Mouse (Mus musculus): ENCODE measurements at regions not wholly inside any gene's neighbourhood (a gene's known extent, or its start where the extent isn't known, plus 50 kb on each side); places are given as distances from the start of the nearest gene placed in this dataset.

DNA sequence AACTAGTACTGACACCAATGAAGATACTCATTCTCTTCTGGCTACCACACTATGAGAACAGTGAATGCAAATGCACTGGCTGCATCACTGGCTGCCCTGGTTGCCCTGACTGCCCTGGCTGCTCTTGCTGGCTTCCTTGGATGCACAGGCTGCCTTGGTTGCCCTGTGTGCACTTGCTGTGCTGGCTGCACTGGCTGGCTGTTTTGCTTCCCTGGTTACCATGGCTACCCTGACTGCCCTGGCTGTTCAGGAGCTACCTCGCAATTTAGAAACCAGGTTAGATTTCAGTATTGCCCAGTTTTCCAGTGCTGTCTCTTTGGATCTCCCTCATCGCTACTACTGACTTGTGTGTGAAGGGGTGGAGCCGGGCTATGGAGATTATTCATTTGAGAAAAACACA is 175.7 kb downstream of the Fat4 start:
- Histone ChIP-seq H3K4me3 (ENCODE audit: low read length) (no peak overlapping the region), H3K27ac (ENCODE audit: low read length) (no peak overlapping the region), H3K9me3 (replicated peaks; ENCODE audit: control insufficient read depth, low read length) (no peaks in the 10 kb centered on the region), H3K27me3 (ENCODE audit: control insufficient read depth, insufficient read depth, low read length) (no peaks in the 10 kb centered on the region), H3K9ac (ENCODE audit: low read length) (no peak overlapping the region), H3K4me1 (ENCODE audit: control insufficient read depth, insufficient read depth, low read length) (no peaks in the 10 kb centered on the region), H3K4me2 (ENCODE audit: low read depth, low read length) (no peak overlapping the region), H3K36me3 (ENCODE audit: control insufficient read depth, insufficient read depth) (no peaks in the 10 kb centered on the region)
- no peak for ATAC-seq (replicated peaks; ENCODE audit: extremely low read depth, insufficient read depth, low FRiP score)
- 80% methylated on average over 3 of the region's 3 CpGs for WGBS

DNA sequence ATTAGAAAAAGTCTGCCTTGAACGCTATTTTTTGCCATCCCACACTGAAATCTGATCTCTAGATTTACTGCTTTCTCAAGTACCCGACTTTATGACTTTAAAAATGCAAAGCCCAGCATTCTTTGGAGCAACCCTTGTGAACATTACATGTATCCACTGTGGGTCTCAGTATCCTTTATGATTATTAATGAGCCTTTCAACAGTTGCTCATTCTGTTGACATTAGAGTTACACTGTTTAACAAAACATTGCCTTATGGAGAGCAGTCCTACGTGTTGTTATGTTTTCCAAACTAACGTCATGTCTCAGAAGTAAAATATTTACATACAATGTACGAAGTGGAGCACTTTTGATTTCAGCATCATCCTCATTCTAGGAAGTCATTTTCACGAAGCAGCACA is 178.7 kb downstream of the Fat4 start:
- no peak for ATAC-seq (replicated peaks; ENCODE audit: extremely low read depth, insufficient read depth, low FRiP score)

DNA sequence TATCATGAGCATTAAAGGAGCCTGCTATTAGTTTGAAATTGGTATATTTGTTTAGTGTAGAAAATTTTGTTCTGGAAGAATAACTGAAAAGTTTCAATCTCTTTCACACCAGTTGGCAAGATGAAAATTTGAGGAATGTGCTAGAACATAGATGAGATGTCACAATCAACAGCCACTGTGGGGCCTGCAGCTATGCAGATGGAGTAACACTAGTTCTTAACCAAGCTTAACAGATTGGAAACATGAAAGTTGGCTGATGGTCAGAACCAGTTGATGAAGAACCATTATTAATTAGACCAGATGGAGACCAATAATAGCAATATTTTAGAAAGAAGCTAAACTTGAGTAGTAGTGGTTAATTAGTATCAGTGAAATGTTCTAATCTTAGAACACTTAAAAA is 182.3 kb downstream of the Fat4 start:
- Histone ChIP-seq H3K27me3 (ENCODE audit: control insufficient read depth, insufficient read depth, low read length) (no peaks in the 10 kb centered on the region), H3K27ac (ENCODE audit: low read length) (no peak overlapping the region), H3K9ac (ENCODE audit: low read length) (no peak overlapping the region), H3K4me1 (ENCODE audit: control insufficient read depth, insufficient read depth, low read length) (no peaks in the 10 kb centered on the region), H3K4me2 (ENCODE audit: low read depth, low read length) (no peak overlapping the region), H3K4me3 (ENCODE audit: low read length) (no peak overlapping the region), H3K36me3 (ENCODE audit: control insufficient read depth, insufficient read depth) (no peaks in the 10 kb centered on the region), H3K9me3 (replicated peaks; ENCODE audit: control insufficient read depth, low read length) (no peaks in the 10 kb centered on the region)
- no peak for ATAC-seq (replicated peaks; ENCODE audit: extremely low read depth, insufficient read depth, low FRiP score)

More for the DNA sequence above, 178.7 kb downstream of the Fat4 start:
- no peak overlapping the region for H3K4me2 ChIP-seq (ENCODE audit: low read depth, low read length)
- H3K36me3 ChIP-seq (ENCODE audit: control insufficient read depth, insufficient read depth) = no peaks in the 10 kb centered on the region
- 59% methylated on average over 6 of the region's 6 CpGs for WGBS
- H3K27ac ChIP-seq (ENCODE audit: low read length) = no peak overlapping the region
- no peak overlapping the region for H3K4me3 ChIP-seq (ENCODE audit: low read length)
- H3K9ac ChIP-seq (ENCODE audit: low read length) = no peak overlapping the region
- H3K27me3 ChIP-seq (ENCODE audit: control insufficient read depth, insufficient read depth, low read length) = no peaks in the 10 kb centered on the region
- no peaks in the 10 kb centered on the region for H3K9me3 ChIP-seq (replicated peaks; ENCODE audit: control insufficient read depth, low read length)
- H3K4me1 ChIP-seq (ENCODE audit: control insufficient read depth, insufficient read depth, low read length) = no peaks in the 10 kb centered on the region

GRCm38 (mm10) chr3:39082678-39083270 is 196.0 kb downstream of the Fat4 start:
- no peak overlapping the region for H3K4me2 ChIP-seq (ENCODE audit: low read depth, low read length)
- no peaks in the 10 kb centered on the region for H3K36me3 ChIP-seq (ENCODE audit: control insufficient read depth, insufficient read depth)
- no peak for ATAC-seq (replicated peaks; ENCODE audit: extremely low read depth, insufficient read depth, low FRiP score)
- H3K27me3 ChIP-seq (ENCODE audit: control insufficient read depth, insufficient read depth, low read length) = no peaks in the 10 kb centered on the region
- no peak overlapping the region for H3K4me3 ChIP-seq (ENCODE audit: low read length)
- H3K9me3 ChIP-seq (replicated peaks; ENCODE audit: control insufficient read depth, low read length) = no peaks in the 10 kb centered on the region
- no peak overlapping the region for H3K27ac ChIP-seq (ENCODE audit: low read length)
- 71% methylated on average over 4 of the region's 4 CpGs for WGBS
- H3K4me1 ChIP-seq (ENCODE audit: control insufficient read depth, insufficient read depth, low read length) = no peaks in the 10 kb centered on the region
- H3K9ac ChIP-seq (ENCODE audit: low read length) = no peak overlapping the region

DNA sequence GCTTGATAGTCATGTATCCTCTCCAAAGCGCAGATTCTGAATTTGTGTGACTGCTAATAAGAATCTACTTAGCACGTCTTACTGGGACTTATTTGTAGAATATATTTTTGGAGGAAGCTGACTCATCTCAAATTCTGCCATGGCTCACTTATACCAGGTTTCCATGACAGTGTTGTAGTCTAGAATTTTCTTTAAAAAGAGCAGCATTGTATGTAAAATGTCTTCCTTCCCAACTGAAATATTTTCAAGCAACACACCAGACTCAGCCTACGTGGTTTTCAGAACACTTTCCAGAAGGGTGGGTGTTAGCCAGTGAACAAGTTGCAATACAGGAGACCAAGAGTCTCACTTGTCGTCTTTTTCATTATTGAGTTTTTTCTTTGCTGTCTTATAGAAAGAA is 202.2 kb downstream of the Fat4 start:
- WGBS = 83% methylated on average over 4 of the region's 4 CpGs
- H3K27me3 ChIP-seq (ENCODE audit: control insufficient read depth, insufficient read depth, low read length) = no peaks in the 10 kb centered on the region
- no peaks in the 10 kb centered on the region for H3K36me3 ChIP-seq (ENCODE audit: control insufficient read depth, insufficient read depth)
- H3K4me2 ChIP-seq (ENCODE audit: low read depth, low read length) = no peak overlapping the region
- no peak overlapping the region for H3K4me3 ChIP-seq (ENCODE audit: low read length)
- no peak overlapping the region for H3K9ac ChIP-seq (ENCODE audit: low read length)
- no peaks in the 10 kb centered on the region for H3K4me1 ChIP-seq (ENCODE audit: control insufficient read depth, insufficient read depth, low read length)
- no peak overlapping the region for H3K27ac ChIP-seq (ENCODE audit: low read length)
- no peaks in the 10 kb centered on the region for H3K9me3 ChIP-seq (replicated peaks; ENCODE audit: control insufficient read depth, low read length)
- no peak for ATAC-seq (replicated peaks; ENCODE audit: extremely low read depth, insufficient read depth, low FRiP score)

- Histone ChIP-seq H3K4me1 (ENCODE audit: control insufficient read depth, insufficient read depth, low read length) (no peaks in the 10 kb centered on the region), H3K9me3 (replicated peaks; ENCODE audit: control insufficient read depth, low read length) (no peaks in the 10 kb centered on the region), H3K4me3 (ENCODE audit: low read length) (no peak overlapping the region), H3K9ac (ENCODE audit: low read length) (no peak overlapping the region), H3K36me3 (ENCODE audit: control insufficient read depth, insufficient read depth) (no peaks in the 10 kb centered on the region), H3K4me2 (ENCODE audit: low read depth, low read length) (no peak overlapping the region), H3K27me3 (ENCODE audit: control insufficient read depth, insufficient read depth, low read length) (no peaks in the 10 kb centered on the region), H3K27ac (ENCODE audit: low read length) (no peak overlapping the region)
- no peak for ATAC-seq (replicated peaks; ENCODE audit: extremely low read depth, insufficient read depth, low FRiP score)
- 74% methylated on average over 3 of the region's 3 CpGs for WGBS
Measured at GRCm38 (mm10) chr3:39102324-39102723, 215.6 kb downstream of the Fat4 start.

DNA sequence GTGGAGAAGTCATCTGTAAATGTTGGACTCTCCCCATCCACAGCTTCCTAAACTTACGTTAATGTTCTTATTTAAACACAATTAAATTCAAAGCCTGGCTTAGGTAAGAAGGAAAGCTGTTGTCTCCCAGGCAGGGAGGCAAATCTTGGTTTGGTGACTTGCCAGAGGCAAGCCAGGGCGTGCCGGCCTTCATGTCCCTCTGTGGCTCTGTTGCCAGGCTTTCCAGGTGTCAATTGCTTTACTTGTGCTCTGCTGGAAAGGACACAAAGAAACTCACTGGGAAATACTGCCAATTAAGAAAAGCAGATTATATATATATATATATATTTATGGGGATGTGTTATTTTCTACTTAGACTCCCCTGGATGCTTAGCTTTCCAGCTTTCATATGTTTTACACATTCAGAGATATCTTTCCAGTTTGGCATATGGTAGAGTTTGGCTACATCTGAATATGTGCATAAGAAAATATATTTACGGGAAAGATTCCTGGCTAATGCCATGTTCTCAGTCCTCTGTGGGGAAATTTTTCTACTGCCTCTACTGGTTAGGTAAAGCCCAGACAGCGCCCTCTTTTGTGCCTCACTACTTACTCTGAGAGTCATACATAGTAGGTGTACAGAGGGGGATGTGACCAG is 223.1 kb downstream of the Fat4 start:
- H3K36me3 ChIP-seq (ENCODE audit: control insufficient read depth, insufficient read depth) = no peaks in the 10 kb centered on the region
- no peak for ATAC-seq (replicated peaks; ENCODE audit: extremely low read depth, insufficient read depth, low FRiP score)
- H3K4me1 ChIP-seq (ENCODE audit: control insufficient read depth, insufficient read depth, low read length) = no peaks in the 10 kb centered on the region; the same call in 1 of the 2 replicates
- H3K27me3 ChIP-seq (ENCODE audit: control insufficient read depth, insufficient read depth, low read length) = no peaks in the 10 kb centered on the region
- H3K9ac ChIP-seq (ENCODE audit: low read length) = no peak overlapping the region
- H3K27ac ChIP-seq (ENCODE audit: low read length) = no peak overlapping the region
- H3K9me3 ChIP-seq (replicated peaks; ENCODE audit: control insufficient read depth, low read length) = no peaks in the 10 kb centered on the region
- WGBS = 84% methylated on average over 5 of the region's 5 CpGs
- no peak overlapping the region for H3K4me3 ChIP-seq (ENCODE audit: low read length)
- H3K4me2 ChIP-seq (ENCODE audit: low read depth, low read length) = no peak overlapping the region

GRCm38 (mm10) chr3:39114056-39114455 is 227.3 kb downstream of the Fat4 start:
- ATAC-seq (replicated peaks; ENCODE audit: extremely low read depth, insufficient read depth, low FRiP score) = no peak
- Histone ChIP-seq H3K9ac (ENCODE audit: low read length) (no peak overlapping the region), H3K27me3 (ENCODE audit: control insufficient read depth, insufficient read depth, low read length) (no peaks in the 10 kb centered on the region), H3K4me2 (ENCODE audit: low read depth, low read length) (no peak overlapping the region), H3K9me3 (replicated peaks; ENCODE audit: control insufficient read depth, low read length) (no peaks in the 10 kb centered on the region), H3K36me3 (ENCODE audit: control insufficient read depth, insufficient read depth) (no peaks in the 10 kb centered on the region), H3K4me3 (ENCODE audit: low read length) (no peak overlapping the region), H3K27ac (ENCODE audit: low read length) (no peak overlapping the region), H3K4me1 (ENCODE audit: control insufficient read depth, insufficient read depth, low read length) (no peaks in the 10 kb centered on the region; the same call in 1 of the 2 replicates)
- 63% methylated on average over 3 of the region's 3 CpGs for WGBS

- Histone ChIP-seq H3K4me1 (ENCODE audit: control insufficient read depth, insufficient read depth, low read length) (no peaks in the 10 kb centered on the region; the same call in 1 of the 2 replicates), H3K27me3 (ENCODE audit: control insufficient read depth, insufficient read depth, low read length) (no peaks in the 10 kb centered on the region), H3K27ac (ENCODE audit: low read length) (no peak overlapping the region), H3K36me3 (ENCODE audit: control insufficient read depth, insufficient read depth) (no peaks in the 10 kb centered on the region), H3K4me3 (ENCODE audit: low read length) (no peak overlapping the region), H3K9me3 (replicated peaks; ENCODE audit: control insufficient read depth, low read length) (no peaks in the 10 kb centered on the region), H3K9ac (ENCODE audit: low read length) (no peak overlapping the region), H3K4me2 (ENCODE audit: low read depth, low read length) (no peak overlapping the region)
- ATAC-seq (replicated peaks; ENCODE audit: extremely low read depth, insufficient read depth, low FRiP score) = no peak
- WGBS = 78% methylated on average over 3 of the region's 3 CpGs
Measured at GRCm38 (mm10) chr3:39114826-39115225, 228.1 kb downstream of the Fat4 start.
